Comparison of ENCODE assay signal across 7 mouse cellular contexts in the genomic region with DNA sequence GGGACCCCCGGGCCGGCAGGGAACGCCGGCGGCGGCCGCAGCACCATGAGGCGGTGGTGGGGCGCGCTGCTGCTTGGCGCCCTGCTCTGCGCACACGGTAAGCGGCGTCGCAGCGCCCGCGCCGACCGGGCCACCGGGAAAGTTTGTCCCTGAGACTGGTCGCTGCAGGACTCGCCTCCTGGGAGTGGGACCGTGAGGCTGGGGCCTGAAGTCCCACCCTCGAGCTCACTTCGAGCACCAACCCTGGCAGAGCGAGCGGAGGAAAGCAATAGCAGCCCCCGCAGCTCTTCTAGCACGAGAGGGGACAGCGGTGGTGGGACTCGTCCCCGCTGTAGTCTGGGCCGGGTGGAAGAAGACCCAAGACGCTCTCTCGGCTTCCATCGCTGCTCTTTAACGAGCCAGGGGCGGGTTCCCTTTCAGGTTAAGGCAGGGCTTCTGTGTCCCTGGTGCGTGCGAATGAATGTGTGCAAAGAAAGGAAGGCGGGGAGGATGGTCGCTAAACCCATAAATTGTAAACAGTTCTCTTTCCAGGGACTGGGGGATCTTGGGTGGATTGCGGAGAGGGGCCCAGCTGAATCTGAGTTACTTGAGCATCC. TPM values are rescaled to one million over a fixed set of nuclear protein-coding genes. Genes with fewer than 3 reads are reported as not detected.
A peak's percentile ranks its signal among the peaks of the same experiment; 100 is the strongest.
DNase-seq lines count a peak whose midpoint lies in the region; ATAC-seq and TF ChIP-seq lines count a peak whose summit lies in the region.

No protein-coding gene starts in this region.

- H3K27me3 ChIP-seq in testis, adult 2 months (ENCODE audit: control insufficient read depth, insufficient read depth, low read length): no peaks in the 10 kb centered on the region
- no peaks in the 10 kb centered on the region for H3K27me3 ChIP-seq in heart, embryonic 16.5 days (ENCODE audit: control insufficient read depth, insufficient read depth, low read length)
- no peaks in the 10 kb centered on the region for H3K27me3 ChIP-seq in limb, embryonic 14.5 days (ENCODE audit: control insufficient read depth, insufficient read depth, low read length)
- H3K27me3 ChIP-seq in neural tube, embryonic 12.5 days (replicated peaks): no peaks in the 10 kb centered on the region

- peaks cover 17% of the 10 kb centered on the region for H3K4me1 ChIP-seq in testis, adult 2 months (ENCODE audit: control insufficient read depth, insufficient read depth, low read length)
- no peaks in the 10 kb centered on the region for H3K4me1 ChIP-seq in brown adipose tissue, adult 24 weeks (ENCODE audit: control insufficient read depth, insufficient read depth, insufficient read length, low read length)
- peaks cover 32% of the 10 kb centered on the region for H3K4me1 ChIP-seq in heart, embryonic 16.5 days (ENCODE audit: control insufficient read depth, insufficient read depth, low read length)
- H3K4me1 ChIP-seq in limb, embryonic 14.5 days (ENCODE audit: control insufficient read depth, insufficient read depth, low read length): peaks cover 30% of the 10 kb centered on the region
- H3K4me1 ChIP-seq in neural tube, embryonic 12.5 days: peaks cover 35% of the 10 kb centered on the region

- WGBS in heart, embryonic 16.5 days: under 1% methylated on average over 45 of the region's 45 CpGs
- WGBS in limb, embryonic 14.5 days: under 1% methylated on average over 30 of the region's 45 CpGs
- under 1% methylated on average over 45 of the region's 45 CpGs for WGBS in neural tube, embryonic 12.5 days

- H3K27ac ChIP-seq in testis, adult 2 months (ENCODE audit: control insufficient read depth, insufficient read depth, low read depth, low read length): no peak overlapping the region
- H3K27ac ChIP-seq in brown adipose tissue, adult 24 weeks (replicated peaks; ENCODE audit: low read depth, low read length): no peak overlapping the region
- H3K27ac ChIP-seq in heart, embryonic 16.5 days (ENCODE audit: low read length): peak overlapping the region; percentile 89
- H3K27ac ChIP-seq in limb, embryonic 14.5 days (replicated peaks; ENCODE audit: low read depth, low read length): peak overlapping the region; percentile 80
- H3K27ac ChIP-seq in neural tube, embryonic 12.5 days: peak overlapping the region; percentile 50

- DNase-seq in testis, postnatal 14 days (ENCODE audit: low spot score): no peak
- DNase-seq in limb, embryonic 14.5 days (ENCODE audit: low spot score): no peak
- DNase-seq in right cerebral cortex, postnatal 36 days (ENCODE audit: low spot score in 2 of 2): no peak

- peak; percentile 54 for ATAC-seq in heart, embryonic 16.5 days (replicated peaks; ENCODE audit: extremely low read depth, insufficient read depth, low FRiP score)
- peak; percentile 28 for ATAC-seq in limb, embryonic 14.5 days (ENCODE audit: low FRiP score, low read depth)
- ATAC-seq in neural tube, embryonic 12.5 days (ENCODE audit: low FRiP score, low read depth): peak; percentile 51

- peak overlapping the region; percentile 88 for H3K9ac ChIP-seq in heart, embryonic 16.5 days (ENCODE audit: low read length)
- H3K9ac ChIP-seq in limb, embryonic 14.5 days (ENCODE audit: low read depth, low read length, severe bottlenecking): peak overlapping the region; percentile 84
- peak overlapping the region; percentile 80 for H3K9ac ChIP-seq in neural tube, embryonic 12.5 days

- peaks cover 4% of the 10 kb centered on the region; the same call in 1 of the 2 replicates for H3K9me3 ChIP-seq in heart, embryonic 16.5 days (replicated peaks; ENCODE audit: control insufficient read depth, low read length)
- H3K9me3 ChIP-seq in limb, embryonic 14.5 days (ENCODE audit: control insufficient read depth, low read length): no peaks in the 10 kb centered on the region
- no peaks in the 10 kb centered on the region for H3K9me3 ChIP-seq in neural tube, embryonic 12.5 days

- H3K4me2 ChIP-seq in heart, embryonic 16.5 days (ENCODE audit: low read depth, low read length): peak overlapping the region; percentile 78
- H3K4me2 ChIP-seq in limb, embryonic 14.5 days (replicated peaks; ENCODE audit: low read depth, low read length, severe bottlenecking): peak overlapping the region; percentile 86
- H3K4me2 ChIP-seq in neural tube, embryonic 12.5 days (replicated peaks): peak overlapping the region; percentile 97

- no peaks in the 10 kb centered on the region for H3K36me3 ChIP-seq in testis, adult 2 months (ENCODE audit: control insufficient read depth, insufficient read depth, low read length)
- H3K36me3 ChIP-seq in heart, embryonic 16.5 days (ENCODE audit: control insufficient read depth, insufficient read depth): no peaks in the 10 kb centered on the region
- H3K36me3 ChIP-seq in limb, embryonic 14.5 days (ENCODE audit: control insufficient read depth, insufficient read depth, low read length): no peaks in the 10 kb centered on the region
- H3K36me3 ChIP-seq in neural tube, embryonic 12.5 days: no peaks in the 10 kb centered on the region

- TF ChIP-seq CTCF in testis, adult 2 months (IDR thresholded peaks at IDR 0.05; ENCODE audit: control insufficient read depth, insufficient read depth, insufficient replicate concordance, low read depth, low read length): no peak

- peak overlapping the region; percentile 80 for H3K4me3 ChIP-seq in testis, adult 2 months (ENCODE audit: control insufficient read depth, low read depth, low read length)
- peak overlapping the region; percentile 66 for H3K4me3 ChIP-seq in brown adipose tissue, adult 24 weeks (ENCODE audit: insufficient read depth, low read depth, low read length)
- H3K4me3 ChIP-seq in heart, embryonic 16.5 days (ENCODE audit: low read length): peak overlapping the region; percentile 81
- H3K4me3 ChIP-seq in limb, embryonic 14.5 days (replicated peaks; ENCODE audit: low read length): peak overlapping the region; percentile 84
- H3K4me3 ChIP-seq in neural tube, embryonic 12.5 days: peak overlapping the region; percentile 72

- TF ChIP-seq POLR2A in testis, adult 2 months (IDR thresholded peaks at IDR 0.05; ENCODE audit: control insufficient read depth, low read depth, low read length): no peak
- no peak for TF ChIP-seq POLR2A in limb, embryonic 14.5 days (IDR thresholded peaks at IDR 0.05; ENCODE audit: borderline replicate concordance, extremely low read depth, insufficient read depth, insufficient read length)

RNA-seq across cellular contexts. Expression of a gene that starts 0.4 kb away (rescaled TPM):
- 0.44 and 0.96 TPM in 2 replicates for polyA plus RNA-seq in testis, adult 2 months (2012; rRNA removed)
- 0.48 and 0.63 TPM in 2 replicates for polyA plus RNA-seq in brown adipose tissue, adult 24 weeks (2012; ENCODE audit: insufficient read depth, insufficient read length, missing spikeins)
- 3.9 and 4.5 TPM in 2 replicates for polyA plus RNA-seq in heart, embryonic 16.5 days (2015; fragmentation: Nextera tagmentation; extraction: Ambion mirVana)
- 11.6 and 13.3 TPM in 2 replicates for polyA plus RNA-seq in limb, embryonic 14.5 days (2012; rRNA removed)
- polyA plus RNA-seq in limb, embryonic 14.5 days (2014; fragmentation: Nextera tagmentation; extraction: Ambion mirVana): 6.7 and 7.3 TPM in 2 replicates
- polyA plus RNA-seq in neural tube, embryonic 12.5 days (2016; fragmentation: Nextera tagmentation; extraction: Ambion mirVana): 5.3 and 5.4 TPM in 2 replicates

RNA-seq across cellular contexts. Expression of a gene that starts 13.2 kb away (rescaled TPM):
- 81.5 and 91.7 TPM in 2 replicates for polyA plus RNA-seq in testis, adult 2 months (2012; rRNA removed)
- polyA plus RNA-seq in brown adipose tissue, adult 24 weeks (2012; ENCODE audit: insufficient read depth, insufficient read length, missing spikeins): 4.4 and 12.6 TPM in 2 replicates
- polyA plus RNA-seq in heart, embryonic 16.5 days (2015; fragmentation: Nextera tagmentation; extraction: Ambion mirVana): 42.9 and 46.0 TPM in 2 replicates
- polyA plus RNA-seq in limb, embryonic 14.5 days (2012; rRNA removed): 34.9 and 45.0 TPM in 2 replicates
- 50.6 and 67.9 TPM in 2 replicates for polyA plus RNA-seq in limb, embryonic 14.5 days (2014; fragmentation: Nextera tagmentation; extraction: Ambion mirVana)
- polyA plus RNA-seq in neural tube, embryonic 12.5 days (2016; fragmentation: Nextera tagmentation; extraction: Ambion mirVana): 106 and 112 TPM in 2 replicates

Comparison
In these comparisons a context has a peak if more than half of its experiments do, and no peak if none do; other contexts are left out.
1. H3K27ac ChIP-seq: peak in heart, embryonic 16.5 days (single experiment), limb, embryonic 14.5 days (single experiment) and neural tube, embryonic 12.5 days (single experiment); none in testis, adult 2 months (single experiment) and brown adipose tissue, adult 24 weeks (single experiment).
2. Peak in every context shown above with its lines, with median percentiles within 50 percentile points of each other: H3K4me3 ChIP-seq, ATAC-seq, H3K4me2 ChIP-seq and H3K9ac ChIP-seq.